Mouse (Mus musculus) bone marrow, adult 2 months (tissue): ENCODE results near the gene Pla2g4d.

ENCODE experiments used
- CTCF ChIP-seq: fragments of 200-500 bp; IDR thresholded peaks from 2 replicates; pipeline ENCODE4 v1.5.1; 2011; ENCODE audit warnings: low read length, control low read depth; ENCODE audit not compliant: control insufficient read depth, insufficient read depth
- POLR2A ChIP-seq: fragments of 200-500 bp; IDR thresholded peaks from 2 replicates; pipeline ENCODE4 v1.6.1; 2011; ENCODE audit warnings: low read depth, mild to moderate bottlenecking, control low read depth, low read length, borderline replicate concordance; ENCODE audit not compliant: control insufficient read depth

GRCm38 (mm10) chr2:120313976-120314375, 25.0 kb upstream of the Pla2g4d start, which contains the start of gene Pla2g4f:
- TF ChIP-seq POLR2A (no peak), CTCF (no peak)
